Mouse (Mus musculus): Measurements from ENCODE around the gene Psmd8.

Psmd8 gene

GRCm38 (mm10) chr7:29134230-29134629 is 46.3 kb downstream of the Psmd8 start:
- DNase-seq: no peak

GRCm38 (mm10) chr7:29128725-29129124 is 51.8 kb downstream of the Psmd8 start:
- peak in 1 of 2 experiments; percentile 24 for DNase-seq

- peak; percentile 87 to 90 for DNase-seq
These were observed 54.2 kb downstream of the Psmd8 start for GRCm38 (mm10) chr7:29126173-29126915.

- DNase-seq: peak; percentile 51 to 55
These were observed 55.5 kb downstream of the Psmd8 start, which contains the start of gene Ryr1 for GRCm38 (mm10) chr7:29124970-29125369. Ryr1 (minus strand) TSS chr7:29125179.

Measured in B cell, adult 2 months (primary cell).